Mouse (Mus musculus): ENCODE data around the gene Cdca7l. TPM values are rescaled to one million over a fixed set of nuclear protein-coding genes. Genes with fewer than 3 reads are reported as not detected.

The Cdca7l gene
- polyA plus RNA-seq, 1 experiment from 2014 or later: 21.9 TPM

DNA sequence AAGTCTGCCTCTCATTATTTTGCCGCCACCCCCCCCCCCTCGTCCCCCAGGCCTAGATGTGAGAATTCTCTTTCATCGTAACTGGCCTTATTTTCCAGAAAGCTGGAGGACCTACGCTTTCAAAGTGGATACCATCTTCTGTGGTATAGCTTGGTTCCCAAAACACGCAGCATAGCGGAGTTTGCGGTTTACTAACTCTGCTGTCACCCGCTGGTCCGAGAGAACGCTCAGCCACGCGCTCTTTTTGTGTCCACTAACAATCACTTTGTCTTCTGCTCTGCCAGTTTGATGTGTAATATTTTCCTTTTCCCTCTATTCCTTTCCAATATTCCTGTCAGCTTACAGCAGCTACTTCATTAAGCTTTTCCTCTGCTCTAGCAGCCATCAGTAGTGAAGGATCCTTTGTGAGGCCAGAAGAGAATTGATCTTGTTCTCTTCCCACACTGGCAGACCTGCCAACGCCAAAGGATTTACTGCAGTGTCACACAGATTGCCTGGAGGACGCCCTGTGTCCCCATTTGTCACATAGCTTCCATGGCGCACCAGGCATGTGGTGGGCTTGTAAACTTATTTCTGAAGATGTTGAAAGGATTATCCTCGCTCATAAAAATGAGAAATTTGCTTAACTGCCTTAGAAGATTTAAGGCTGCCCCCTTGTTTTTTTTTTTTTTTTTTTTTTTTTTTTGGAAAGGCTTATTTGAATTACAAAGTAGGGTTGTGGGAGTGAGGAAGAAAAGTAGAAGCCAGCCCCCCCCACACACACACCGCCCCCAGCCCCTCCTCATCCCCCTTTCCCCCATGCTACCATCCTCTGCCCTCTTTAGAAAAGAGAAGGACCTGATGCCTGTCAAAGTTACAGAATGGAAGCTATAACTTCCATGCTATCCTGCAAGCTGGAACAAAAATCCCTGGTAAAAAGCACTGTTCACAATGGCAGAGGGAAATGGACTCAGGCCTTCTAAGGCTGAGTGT, 4.6 kb downstream of the Cdca7l start:
- no peak for ATAC-seq
- ChIA-PET CTCF (interaction anchor here (0.8 kb wide), 1 partner anchor 14 kb away, joined by 3 read pairs; no protein-coding TSS in a partner anchor), POLR2A (no interaction called here)

DNA sequence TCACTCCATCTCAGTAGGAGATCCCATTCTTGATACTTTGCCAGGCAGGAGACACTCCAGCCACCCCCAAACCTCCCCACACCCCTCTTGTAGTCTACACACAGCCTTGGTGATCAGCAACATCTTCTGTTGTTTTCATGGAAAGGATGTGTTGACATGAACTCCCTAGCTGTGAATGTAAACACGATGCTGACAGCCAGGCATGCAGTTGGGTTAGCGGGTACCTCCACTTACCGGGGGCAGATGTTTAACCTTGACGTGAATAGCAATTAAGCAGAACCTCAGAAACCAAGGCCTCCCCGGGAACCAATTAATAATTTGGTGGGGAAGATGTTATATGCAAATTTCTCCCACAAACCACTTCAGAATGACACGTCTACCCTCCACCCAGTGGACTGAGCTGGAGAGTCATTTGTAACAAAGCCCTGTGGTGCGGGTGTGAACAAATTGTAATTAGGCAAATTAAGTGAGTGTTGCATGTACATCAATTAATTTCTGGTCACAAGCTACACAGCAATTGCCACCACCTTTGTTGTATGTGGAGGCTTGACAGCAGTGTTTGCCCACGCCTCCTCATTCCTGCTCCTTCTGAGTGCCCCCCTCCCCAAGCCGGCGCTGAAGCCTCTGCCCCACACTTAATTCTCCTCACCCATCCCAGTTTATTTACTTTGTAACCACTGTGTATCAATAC, 5.4 kb downstream of the Cdca7l start:
- in situ Hi-C loops (cut with MboI; ENCODE audit: low pct_unique_long_range_greater_than_20kb): loop anchor here (10.0 kb wide), 1 partner anchor 175 kb away; no protein-coding TSS in a partner anchor
- POLR2A ChIA-PET: no interaction called here
- ATAC-seq (no peak), DNase-seq (ENCODE audit: low read depth, low spot score) (no peak)
- TF ChIP-seq CTCF (IDR thresholded peaks at IDR 0.05): no peak
- CTCF ChIA-PET: no interaction called here
- peaks cover 13% of the 10 kb centered on the region for H3K27me3 ChIP-seq

More for the DNA sequence above, 4.6 kb downstream of the Cdca7l start:
- in situ Hi-C loops (cut with MboI; ENCODE audit: low pct_unique_long_range_greater_than_20kb): no loop called here
- no peak for DNase-seq (ENCODE audit: low read depth, low spot score)
- H3K27me3 ChIP-seq: peaks cover 13% of the 10 kb centered on the region
- no peak for TF ChIP-seq CTCF (IDR thresholded peaks at IDR 0.05)

DNA sequence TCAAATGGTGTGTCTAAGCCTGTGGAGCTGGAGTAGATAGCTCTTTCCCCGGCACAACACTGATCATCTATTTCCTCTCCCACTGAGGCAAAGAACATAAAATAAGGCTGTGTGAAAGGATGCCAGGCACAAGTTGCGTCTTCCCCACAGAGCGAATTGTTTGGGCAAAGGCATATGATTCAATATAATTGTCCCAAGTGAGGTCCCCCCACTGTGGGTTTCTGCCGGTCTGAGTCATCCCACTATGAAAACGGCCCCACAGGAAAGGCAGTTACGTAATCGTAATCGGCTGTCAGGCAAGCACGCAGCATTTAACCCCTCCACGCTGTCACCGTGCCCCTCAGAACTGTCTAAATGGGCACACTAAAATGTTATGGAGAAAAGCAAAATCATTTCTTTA, 6.0 kb downstream of the Cdca7l start:
- no peak for TF ChIP-seq CTCF (IDR thresholded peaks at IDR 0.05)

DNA sequence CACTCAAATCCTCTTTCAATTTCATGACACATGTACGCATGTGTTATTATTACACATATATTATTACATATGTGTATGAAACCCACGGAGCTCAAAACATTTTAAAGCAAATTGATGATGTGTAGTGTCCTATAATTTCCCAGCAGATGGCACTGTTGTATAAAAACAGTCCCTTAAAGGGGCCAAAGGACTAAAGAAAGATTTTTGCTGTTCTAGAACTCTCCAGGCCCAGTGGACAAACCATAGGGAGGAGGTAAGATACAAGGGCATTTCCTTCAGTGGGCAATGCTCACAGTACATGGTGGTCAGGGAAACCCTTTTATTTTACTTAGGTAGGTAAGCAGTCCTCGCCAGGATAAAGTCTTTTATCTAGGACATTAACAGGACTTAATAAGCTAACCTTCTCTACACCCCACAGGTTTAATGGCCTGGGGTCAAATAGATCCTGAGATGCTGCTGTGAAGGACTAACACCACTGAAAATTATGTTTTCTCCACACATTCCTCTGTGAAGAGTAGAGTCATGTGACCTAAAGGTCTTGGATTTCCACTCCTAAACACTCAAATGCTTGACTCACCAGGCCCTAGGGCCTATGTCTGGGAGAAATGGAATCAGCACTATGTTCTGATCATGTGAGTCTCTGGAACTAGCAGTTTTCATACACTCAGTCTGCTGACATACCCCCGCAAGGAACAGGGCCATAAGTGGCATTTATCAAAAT, 16.2 kb downstream of the Cdca7l start:
- POLR2A ChIA-PET: no interaction called here
- TF ChIP-seq CTCF (IDR thresholded peaks at IDR 0.05): peak; percentile 44
- DNase-seq (ENCODE audit: low read depth, low spot score) (no peak), ATAC-seq (peak; percentile 78)
- in situ Hi-C loops (cut with MboI; ENCODE audit: low pct_unique_long_range_greater_than_20kb): loop anchor here (5.0 to 10.0 kb wide), 2 partner anchors 635 to 1037 kb away; no protein-coding TSS in a partner anchor
- H3K27me3 ChIP-seq: no peaks in the 10 kb centered on the region
- CTCF ChIA-PET: interaction anchor here (0.8 to 2.4 kb wide), 6 partner anchors 12 to 208 kb away, joined by 3 to 10 read pairs (median 4); no protein-coding TSS in a partner anchor

More for the DNA sequence above, 6.0 kb downstream of the Cdca7l start:
- no peak for DNase-seq (ENCODE audit: low read depth, low spot score)
- peaks cover 13% of the 10 kb centered on the region for H3K27me3 ChIP-seq
- peak; percentile 14 for ATAC-seq
- POLR2A ChIA-PET: no interaction called here
- CTCF ChIA-PET: no interaction called here
- in situ Hi-C loops (cut with MboI; ENCODE audit: low pct_unique_long_range_greater_than_20kb): loop anchor here (10.0 kb wide), 1 partner anchor 175 kb away; no protein-coding TSS in a partner anchor

DNA sequence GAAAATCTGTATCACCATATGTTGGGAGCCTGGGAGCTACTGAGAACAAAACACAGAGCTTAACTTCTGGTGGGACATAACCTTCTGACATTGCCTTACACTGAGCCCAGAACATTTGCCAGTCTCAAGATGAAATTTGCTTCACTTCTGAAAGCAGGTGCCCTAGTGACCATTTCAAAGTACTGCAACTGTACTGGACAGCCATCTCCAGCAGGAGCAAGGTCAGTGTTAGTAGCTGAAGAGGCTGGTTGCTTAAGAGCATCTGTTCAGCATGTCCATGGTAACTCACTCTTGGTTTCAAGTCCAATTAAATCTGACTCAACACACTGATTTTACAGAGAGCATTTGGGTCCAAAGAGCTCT, 16.8 kb downstream of the Cdca7l start:
- CTCF ChIA-PET: interaction anchor here (0.9 to 2.4 kb wide), 4 partner anchors 19 to 207 kb away, joined by 3 to 10 read pairs (median 6); no protein-coding TSS in a partner anchor
- peak; percentile 66 for ATAC-seq
- H3K27me3 ChIP-seq: no peaks in the 10 kb centered on the region
- POLR2A ChIA-PET: no interaction called here
- peak; percentile 28 for TF ChIP-seq CTCF (IDR thresholded peaks at IDR 0.05)
- no peak for DNase-seq (ENCODE audit: low read depth, low spot score)
- in situ Hi-C loops (cut with MboI; ENCODE audit: low pct_unique_long_range_greater_than_20kb): loop anchor here (5.0 to 10.0 kb wide), 2 partner anchors 634 to 1036 kb away; no protein-coding TSS in a partner anchor

DNA sequence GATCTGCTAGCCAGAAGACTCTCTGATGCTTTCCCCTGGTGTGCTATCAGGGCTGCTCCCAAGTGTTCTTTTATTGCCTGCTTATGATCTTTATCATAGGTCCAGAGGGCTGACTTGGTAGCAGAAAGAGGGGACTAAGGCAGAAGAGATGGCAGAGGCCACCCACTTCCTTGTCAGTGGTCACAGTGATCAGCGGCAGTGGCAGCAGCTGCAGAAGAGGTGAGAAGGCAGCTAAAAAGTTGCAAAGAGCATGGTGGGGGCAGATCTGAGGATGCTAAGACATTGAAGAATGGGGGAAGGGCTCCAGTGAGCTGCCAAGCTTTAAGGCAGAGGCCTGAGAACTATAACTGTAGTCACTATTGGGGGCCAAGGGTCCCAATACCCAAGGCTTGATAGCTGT, 17.3 kb downstream of the Cdca7l start:
- no peak for TF ChIP-seq CTCF (IDR thresholded peaks at IDR 0.05)
- no peaks in the 10 kb centered on the region for H3K27me3 ChIP-seq
- in situ Hi-C loops (cut with MboI; ENCODE audit: low pct_unique_long_range_greater_than_20kb): loop anchor here (5.0 to 10.0 kb wide), 2 partner anchors 633 to 1036 kb away; no protein-coding TSS in a partner anchor
- ChIA-PET CTCF (interaction anchor here (1.0 to 1.8 kb wide), 3 partner anchors 15 to 31 kb away, joined by 3 to 9 read pairs (median 3); no protein-coding TSS in a partner anchor), POLR2A (no interaction called here)
- ATAC-seq: no peak
- no peak for DNase-seq (ENCODE audit: low read depth, low spot score)

DNA sequence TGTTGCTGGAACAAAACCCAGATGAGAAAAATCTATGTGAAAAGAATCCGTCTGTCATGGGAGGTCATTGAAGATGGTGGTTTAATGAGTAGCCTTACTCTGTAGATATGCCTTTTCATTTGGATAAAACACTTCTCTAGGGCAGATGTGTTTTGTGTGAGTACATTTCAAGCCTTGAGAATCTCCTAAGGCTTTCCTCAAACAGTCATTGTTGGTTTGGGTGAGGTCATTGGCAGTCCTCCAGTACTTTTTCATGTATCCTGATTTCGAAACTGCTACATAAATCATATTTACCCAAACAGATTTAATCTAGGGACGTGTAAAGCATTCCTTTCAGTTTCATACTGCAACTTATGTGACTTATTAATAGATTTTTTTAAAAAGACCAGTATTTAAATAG, 24.3 kb downstream of the Cdca7l start:
- ChIA-PET CTCF (no interaction called here), POLR2A (no interaction called here)
- no peaks in the 10 kb centered on the region for H3K27me3 ChIP-seq
- DNase-seq (ENCODE audit: low read depth, low spot score) (no peak), ATAC-seq (no peak)
- in situ Hi-C loops (cut with MboI; ENCODE audit: low pct_unique_long_range_greater_than_20kb): loop anchor here (10.0 kb wide), 1 partner anchor 626 kb away; no protein-coding TSS in a partner anchor
- no peak for TF ChIP-seq CTCF (IDR thresholded peaks at IDR 0.05)

DNA sequence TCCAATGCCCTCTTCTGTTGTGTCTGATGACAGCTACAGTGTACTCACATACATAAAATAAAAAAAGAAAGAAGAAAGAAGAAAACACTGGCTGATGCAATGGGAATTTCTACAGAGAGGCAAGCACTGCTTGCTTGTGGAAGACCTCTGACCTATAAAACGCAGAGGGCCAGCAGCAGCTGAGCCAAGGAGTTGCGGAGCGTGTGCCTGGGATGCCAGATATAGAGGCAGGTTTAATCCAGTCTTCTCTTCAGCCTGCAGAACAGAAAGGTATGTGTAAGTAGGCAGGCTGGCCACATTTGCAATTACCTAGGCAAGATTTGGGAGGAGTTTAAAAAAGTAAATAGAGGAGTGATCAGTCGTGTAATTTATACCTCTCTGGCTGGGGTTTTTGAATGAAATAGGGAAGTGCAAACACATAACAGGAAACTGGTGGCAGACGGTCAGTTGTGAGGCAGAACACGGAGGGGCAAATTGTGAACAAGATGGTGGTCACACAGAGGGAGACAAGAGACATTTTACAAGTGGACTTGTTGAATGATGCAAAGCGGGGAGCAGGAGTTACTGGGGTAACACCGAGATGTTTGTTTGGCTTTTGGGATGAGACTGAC, 27.4 kb downstream of the Cdca7l start:
- no peak for TF ChIP-seq CTCF (IDR thresholded peaks at IDR 0.05)
- no peak for ATAC-seq
- POLR2A ChIA-PET: no interaction called here
- in situ Hi-C loops (cut with MboI; ENCODE audit: low pct_unique_long_range_greater_than_20kb): no loop called here
- CTCF ChIA-PET: interaction anchor here (0.9 kb wide), 1 partner anchor 12 kb away, joined by 4 read pairs; no protein-coding TSS in a partner anchor
- H3K27me3 ChIP-seq: no peaks in the 10 kb centered on the region
- DNase-seq (ENCODE audit: low read depth, low spot score): no peak

DNA sequence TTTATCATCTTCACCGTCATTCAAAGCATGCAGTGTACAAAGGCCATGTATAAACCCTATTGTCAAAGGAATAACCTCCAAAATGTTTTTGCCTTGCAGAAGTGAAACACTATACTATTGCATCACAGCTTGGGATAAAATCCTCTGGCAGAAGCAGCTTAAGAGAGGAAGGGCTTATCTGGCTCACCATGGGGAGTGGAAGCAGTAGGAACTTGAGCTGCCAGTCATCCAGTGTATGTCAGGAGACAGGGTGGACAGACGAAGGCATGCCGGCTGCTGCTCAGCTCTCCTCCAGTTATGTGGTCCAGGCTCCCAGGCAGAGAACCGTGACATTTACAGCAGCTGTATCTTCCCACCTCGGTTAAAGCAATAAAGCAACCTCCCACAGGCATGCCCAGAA, 28.1 kb downstream of the Cdca7l start:
- DNase-seq (ENCODE audit: low read depth, low spot score) (no peak), ATAC-seq (no peak)
- POLR2A ChIA-PET: no interaction called here
- no peak for TF ChIP-seq CTCF (IDR thresholded peaks at IDR 0.05)
- CTCF ChIA-PET: interaction anchor here (0.9 kb wide), 1 partner anchor 12 kb away, joined by 4 read pairs; no protein-coding TSS in a partner anchor
- in situ Hi-C loops (cut with MboI; ENCODE audit: low pct_unique_long_range_greater_than_20kb): no loop called here
- no peaks in the 10 kb centered on the region for H3K27me3 ChIP-seq

Data from Patski (cell line).